Mouse (Mus musculus): ENCODE measurements around the gene Zbtb8a.
"Not testable (repeated sequence)": the region's sequence is repeated elsewhere in the genome, so short reads cannot be mapped to it uniquely, and the experiment has no call there.

Zbtb8a gene

GRCm38 (mm10) chr4:129377601-129378390 lies at the start of gene Zbtb8a:
Gene Zbtb8a, minus strand, starts transcription at chr4:129378116.
- DNase-seq (ENCODE audit: low read depth): peak; percentile 79

DNA sequence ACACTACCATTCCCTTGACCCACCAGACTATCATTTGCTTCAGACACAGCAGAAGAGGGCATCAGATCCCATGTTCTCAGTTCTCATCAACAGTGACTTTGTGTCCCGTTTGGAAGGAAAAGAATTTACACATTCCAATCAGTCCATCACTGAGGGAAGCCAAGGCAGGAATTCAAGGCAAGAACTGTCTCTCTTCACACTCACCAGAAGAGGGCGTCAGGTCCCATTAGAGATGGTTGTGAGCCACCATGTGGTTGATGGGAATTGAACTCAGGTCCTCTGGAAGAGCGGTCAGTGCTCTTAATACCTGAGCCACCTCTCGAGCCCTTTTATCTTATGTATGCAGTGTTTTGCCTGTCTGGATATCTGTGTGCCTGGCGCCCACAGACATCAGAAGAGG lies 40.4 kb upstream of the Zbtb8a start:
- peak; percentile 21 for DNase-seq (ENCODE audit: low read depth)

GRCm38 (mm10) chr4:129416478-129416877 lies 38.6 kb upstream of the Zbtb8a start:
- peak; percentile 69 for DNase-seq (ENCODE audit: low read depth)

DNA sequence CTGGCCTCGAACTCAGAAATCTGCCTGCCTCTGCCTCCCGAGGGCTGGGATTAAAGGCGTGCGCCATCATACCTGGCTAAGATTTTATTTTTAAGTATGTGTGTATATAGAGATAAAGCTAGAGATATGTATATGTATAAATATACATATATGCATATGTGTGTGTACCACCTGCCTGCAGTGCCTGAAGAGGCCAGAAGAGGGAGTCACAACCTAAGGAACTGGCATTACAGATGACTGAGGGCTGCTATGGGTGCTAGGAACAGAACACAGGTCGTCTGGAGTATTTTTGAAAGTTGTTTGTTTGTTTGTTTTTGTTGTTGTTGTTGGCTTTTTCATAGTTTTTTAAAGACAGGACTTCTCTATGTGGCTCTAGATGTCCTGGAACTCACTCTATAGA lies 38.0 kb upstream of the Zbtb8a start:
- peak; percentile 24 for DNase-seq (ENCODE audit: low read depth)

- DNase-seq (ENCODE audit: low read depth): no peak
Observed at GRCm38 (mm10) chr4:129410991-129411390, 33.1 kb upstream of the Zbtb8a start.

- DNase-seq (ENCODE audit: low read depth): not testable (repeated sequence)
Observed at GRCm38 (mm10) chr4:129410532-129410931, 32.6 kb upstream of the Zbtb8a start.

DNA sequence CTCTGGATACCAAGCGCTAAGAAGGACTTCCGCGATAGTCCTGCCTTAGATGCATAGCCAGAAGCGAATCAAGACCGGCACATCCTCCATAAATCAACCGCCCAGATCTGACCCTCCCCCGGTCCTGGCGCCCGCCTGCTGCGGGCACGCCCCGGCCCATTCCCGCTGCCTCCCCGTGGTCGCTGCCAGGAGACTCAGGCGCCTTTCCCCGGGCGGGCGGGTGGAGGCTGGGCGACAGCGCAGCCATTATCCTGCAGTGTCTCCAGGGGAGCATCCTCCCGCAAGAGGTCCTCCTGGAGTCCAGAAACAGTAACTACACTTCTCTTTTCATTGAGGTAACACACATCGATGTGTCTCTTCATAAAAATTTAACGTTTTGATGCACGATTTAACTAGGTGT lies 28.5 kb upstream of the Zbtb8a start:
- DNase-seq (ENCODE audit: low read depth): peak; percentile 65

DNA sequence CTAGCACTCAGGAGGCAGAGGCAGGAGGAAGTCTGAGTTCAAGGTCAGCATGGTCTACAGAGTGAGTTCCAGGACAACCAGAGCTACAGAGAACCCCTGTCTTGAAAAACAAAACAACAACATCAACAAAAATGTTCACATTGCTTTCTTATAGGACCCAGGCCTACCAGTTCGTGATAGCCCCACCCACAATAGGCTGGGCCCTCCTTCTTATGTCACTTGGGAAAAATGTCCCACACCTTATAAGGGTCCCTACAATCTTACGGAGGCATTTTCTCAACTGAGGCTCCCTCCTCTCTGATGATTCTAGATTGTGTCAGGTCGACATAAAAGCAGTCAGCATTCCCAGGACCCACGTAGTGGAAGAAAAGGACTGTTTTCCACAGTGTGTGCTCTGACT lies 21.9 kb upstream of the Zbtb8a start:
- DNase-seq (ENCODE audit: low read depth): no peak

- peak; percentile 38 for DNase-seq (ENCODE audit: low read depth)
Observed at GRCm38 (mm10) chr4:129396960-129397359, 19.0 kb upstream of the Zbtb8a start.

GRCm38 (mm10) chr4:129394089-129394870 lies 16.4 kb upstream of the Zbtb8a start:
- DNase-seq (ENCODE audit: low read depth): no peak

- DNase-seq (ENCODE audit: low read depth): no peak
Observed at GRCm38 (mm10) chr4:129390936-129391557, 13.1 kb upstream of the Zbtb8a start.

DNA sequence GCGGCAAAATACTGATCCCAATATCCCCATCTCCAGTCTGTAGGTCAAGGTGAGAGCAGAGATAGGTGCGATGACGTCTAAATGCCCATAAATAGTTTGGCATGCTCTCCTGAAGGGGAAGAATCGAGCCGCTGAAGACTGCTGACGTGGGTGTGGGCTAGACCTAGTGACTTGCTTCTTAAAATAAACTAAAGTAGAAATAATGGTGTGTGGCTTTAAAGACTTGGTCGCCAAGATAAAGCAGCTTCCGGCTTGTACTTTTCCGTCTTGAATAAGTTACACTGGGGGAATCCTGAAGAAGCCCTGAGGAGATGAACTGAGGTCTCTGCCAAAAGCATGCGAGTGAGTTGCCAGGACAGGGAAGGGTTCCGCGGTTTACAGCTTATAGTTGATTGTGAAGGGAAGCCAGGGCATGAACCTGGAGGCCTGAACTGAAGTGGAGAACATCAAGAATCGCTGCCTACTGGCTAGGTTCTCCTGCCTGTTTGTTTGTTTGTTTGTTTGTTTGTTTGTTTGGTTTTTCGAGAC lies 12.4 kb upstream of the Zbtb8a start:
- no peak for DNase-seq (ENCODE audit: low read depth)

GRCm38 (mm10) chr4:129388404-129388803 lies 10.5 kb upstream of the Zbtb8a start:
- DNase-seq (ENCODE audit: low read depth): no peak

DNA sequence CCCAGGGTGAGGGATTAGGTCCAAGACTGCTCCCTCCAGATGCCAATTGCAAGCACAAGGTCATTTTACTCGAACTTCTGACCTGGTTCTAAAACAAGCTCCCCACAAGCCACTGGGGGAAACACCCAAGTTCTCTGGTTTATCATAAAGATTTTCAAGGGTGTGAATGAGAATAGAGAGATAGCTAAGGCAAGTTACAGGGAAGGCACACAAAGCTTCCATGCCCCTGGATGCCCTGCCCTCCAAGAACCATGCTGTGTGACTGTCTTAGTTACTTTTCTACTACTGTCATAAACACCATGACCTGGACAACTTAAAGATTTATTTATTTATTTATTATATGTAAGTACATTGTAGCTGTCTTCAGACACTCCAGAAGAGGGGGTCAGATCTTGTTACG lies 9.1 kb upstream of the Zbtb8a start:
- DNase-seq (ENCODE audit: low read depth): no peak

GRCm38 (mm10) chr4:129386269-129386946 lies 8.5 kb upstream of the Zbtb8a start:
- DNase-seq (ENCODE audit: low read depth): no peak

DNA sequence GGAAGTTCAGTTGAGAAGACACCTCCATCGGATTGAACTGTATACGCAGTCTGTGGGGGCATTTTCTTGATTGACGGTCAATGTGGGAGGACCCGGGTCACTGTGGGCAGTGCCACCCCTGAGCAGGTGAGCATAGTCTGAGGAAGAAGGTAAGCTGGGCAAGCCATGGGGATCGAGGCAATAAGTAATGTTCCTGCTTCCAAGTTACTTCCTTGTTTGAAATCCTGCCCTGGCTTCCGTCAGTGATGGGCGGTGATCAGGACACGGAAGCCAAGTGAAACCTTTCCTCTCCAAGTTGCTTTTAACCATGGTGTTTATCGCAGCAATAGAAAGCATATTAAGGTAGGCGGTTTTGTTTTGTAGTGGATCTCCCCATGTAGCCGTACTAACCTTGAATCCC lies 7.8 kb upstream of the Zbtb8a start:
- no peak for DNase-seq (ENCODE audit: low read depth)

- DNase-seq (ENCODE audit: low read depth): peak; percentile 59
Observed at GRCm38 (mm10) chr4:129384440-129384839, 6.5 kb upstream of the Zbtb8a start.

- DNase-seq (ENCODE audit: low read depth): no peak
Observed at GRCm38 (mm10) chr4:129383586-129383985, 5.7 kb upstream of the Zbtb8a start.

- DNase-seq (ENCODE audit: low read depth): peak; percentile 76
Observed at GRCm38 (mm10) chr4:129382488-129382887, 4.6 kb upstream of the Zbtb8a start.

GRCm38 (mm10) chr4:129382029-129382428 lies 4.1 kb upstream of the Zbtb8a start:
- DNase-seq (ENCODE audit: low read depth): peak; percentile 22

- no peak for DNase-seq (ENCODE audit: low read depth)
Observed at GRCm38 (mm10) chr4:129381148-129381547, 3.2 kb upstream of the Zbtb8a start.

DNA sequence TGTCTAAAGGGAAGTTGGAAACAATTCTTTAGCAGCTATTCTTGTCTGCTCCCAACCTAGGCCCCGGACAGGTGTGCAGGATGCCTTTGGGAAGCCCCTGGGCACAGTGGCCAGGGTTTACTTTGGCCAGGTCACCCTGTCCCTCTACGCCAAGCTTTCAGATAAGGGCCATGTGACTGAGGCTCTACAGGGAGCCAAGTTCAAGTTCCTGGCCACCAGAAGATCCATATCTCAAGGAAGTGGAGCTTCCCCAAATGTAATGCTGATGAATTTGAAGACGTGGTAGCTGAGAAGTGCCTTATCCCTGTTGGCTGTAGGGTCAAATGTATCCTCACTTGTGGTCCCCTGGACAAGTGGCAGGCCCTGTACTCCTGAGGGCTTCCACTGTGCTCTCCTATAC lies 1.9 kb upstream of the Zbtb8a start:
- no peak for DNase-seq (ENCODE audit: low read depth)
